22 mouse cellular contexts compared by ENCODE assay signal in genomic region chr2:35576675-35577074, GRCm38 (mm10). TPM values are rescaled to one million over a fixed set of nuclear protein-coding genes. Genes with fewer than 3 reads are reported as not detected.
A peak's percentile ranks its signal among the peaks of the same experiment; 100 is the strongest.
DNase-seq lines count a peak whose midpoint lies in the region; ATAC-seq and TF ChIP-seq lines count a peak whose summit lies in the region.
"Had no signal": no experiment of that assay in that cellular context is flagged by ENCODE, and none has a peak within 500 bp of the region (broad histone marks: within the 10 kb centered on the region; RNA-seq: fewer than 3 reads in every experiment).

No protein-coding gene starts in this region.

- no peak overlapping the region for H3K4me2 ChIP-seq in intestine, postnatal 0 days (replicated peaks; ENCODE audit: low read depth)
- no peak overlapping the region for H3K4me2 ChIP-seq in intestine, embryonic 16.5 days (ENCODE audit: low read depth, low read length)
- no peak overlapping the region for H3K4me2 ChIP-seq in lung, postnatal 0 days (replicated peaks; ENCODE audit: low read depth, low read length)
- H3K4me2 ChIP-seq: embryonic facial prominence, embryonic 12.5 days; forebrain, embryonic 13.5 days; forebrain, embryonic 15.5 days had no signal

- H3K27ac ChIP-seq in intestine, postnatal 0 days (ENCODE audit: low read depth, low read length): no peak overlapping the region
- no peak overlapping the region for H3K27ac ChIP-seq in intestine, embryonic 16.5 days (ENCODE audit: low read length)
- no peak overlapping the region for H3K27ac ChIP-seq in lung, postnatal 0 days (ENCODE audit: low read length)
- H3K27ac ChIP-seq: embryonic facial prominence, embryonic 10.5 days; embryonic facial prominence, embryonic 12.5 days; forebrain, embryonic 13.5 days; forebrain, embryonic 15.5 days had no signal

- no peak overlapping the region for H3K9ac ChIP-seq in intestine, postnatal 0 days (ENCODE audit: low read depth, low read length)
- H3K9ac ChIP-seq in intestine, embryonic 16.5 days (ENCODE audit: low read depth, low read length): no peak overlapping the region
- no peak overlapping the region for H3K9ac ChIP-seq in lung, postnatal 0 days (replicated peaks; ENCODE audit: low read depth)
- H3K9ac ChIP-seq: embryonic facial prominence, embryonic 12.5 days; forebrain, embryonic 13.5 days; forebrain, embryonic 15.5 days had no signal

- peak; percentile 30; the same call in 1 of the 2 replicates for TF ChIP-seq CTCF in intestine, postnatal 0 days (IDR thresholded peaks at IDR 0.05; ENCODE audit: low read depth)
- TF ChIP-seq CTCF in lung, adult 2 months (IDR thresholded peaks at IDR 0.05; ENCODE audit: insufficient read depth, low read length): peak; percentile 9; the same call in 1 of the 2 replicates
- peak; percentile 42; the same call in 1 of the 2 replicates for TF ChIP-seq CTCF in lung, postnatal 0 days (IDR thresholded peaks at IDR 0.05)

- no peak for TF ChIP-seq EP300 in lung, postnatal 0 days (IDR thresholded peaks at IDR 0.05)

- ATAC-seq in intestine, postnatal 0 days: no peak
- no peak for ATAC-seq in intestine, embryonic 16.5 days
- ATAC-seq in lung, postnatal 0 days: no peak
- ATAC-seq: activated CD4-positive, CD25-positive, alpha-beta regulatory T cell, adult 4 months; forebrain, embryonic 13.5 days; forebrain, embryonic 15.5 days; Patski had no signal

- H3K27me3 ChIP-seq in intestine, postnatal 0 days (replicated peaks; ENCODE audit: control insufficient read depth, insufficient read depth, low read length): no peaks in the 10 kb centered on the region; the same call in 1 of the 2 replicates
- no peaks in the 10 kb centered on the region for H3K27me3 ChIP-seq in intestine, embryonic 16.5 days (replicated peaks; ENCODE audit: control insufficient read depth, insufficient read depth, low read length)
- no peaks in the 10 kb centered on the region; the same call in 1 of the 2 replicates for H3K27me3 ChIP-seq in lung, postnatal 0 days (replicated peaks; ENCODE audit: insufficient read depth, low read length)
- H3K27me3 ChIP-seq: Patski had no signal

- H3K4me3 ChIP-seq in intestine, postnatal 0 days (ENCODE audit: low read depth, low read length): no peak overlapping the region
- H3K4me3 ChIP-seq in intestine, embryonic 16.5 days (ENCODE audit: low read length): no peak overlapping the region
- no peak overlapping the region for H3K4me3 ChIP-seq in lung, adult 2 months (replicated peaks; ENCODE audit: extremely low read depth, low read depth, low read length)
- H3K4me3 ChIP-seq in lung, postnatal 0 days (ENCODE audit: low read depth, low read length): no peak overlapping the region
- H3K4me3 ChIP-seq: embryonic facial prominence, embryonic 10.5 days; embryonic facial prominence, embryonic 12.5 days; forebrain, embryonic 13.5 days; forebrain, embryonic 15.5 days had no signal

- no peak for TF ChIP-seq POLR2A in lung, adult 2 months (IDR thresholded peaks at IDR 0.05; ENCODE audit: borderline replicate concordance, extremely low read depth, low read depth, low read length)

- DNase-seq in lung, adult 2 months: no peak
- no peak for DNase-seq in lung, postnatal 36 days
- DNase-seq in lung, postnatal 0 days (ENCODE audit: low spot score): no peak
- no peak for DNase-seq in lung, adult 18-20 months
- DNase-seq in gastrocnemius, adult 18-20 months (ENCODE audit: low spot score): no peak
- DNase-seq: adrenal gland, adult 8-10 months; adrenal gland, postnatal 14 days; adrenal gland, postnatal 36 days; cerebellum, adult 11-12 months; cerebellum, adult 2 months; cerebellum, adult 9-10 months; cerebellum, postnatal 10 days; cerebellum, postnatal 25 days had no signal

- H3K4me1 ChIP-seq in intestine, postnatal 0 days (replicated peaks; ENCODE audit: control insufficient read depth, insufficient read depth, low read length): peaks cover 5% of the 10 kb centered on the region; the same call in 1 of the 2 replicates
- H3K4me1 ChIP-seq in intestine, embryonic 16.5 days (ENCODE audit: control insufficient read depth, insufficient read depth, low read length): 0 out of 2 replicates have a peak, but pooled peaks cover 3% of the 10 kb centered on the region
- H3K4me1 ChIP-seq in lung, adult 2 months (ENCODE audit: control insufficient read depth, insufficient read depth, low read length): no peaks in the 10 kb centered on the region
- H3K4me1 ChIP-seq in lung, postnatal 0 days (ENCODE audit: insufficient read depth, low read depth, low read length): no peaks in the 10 kb centered on the region

- H3K36me3 ChIP-seq in intestine, postnatal 0 days (ENCODE audit: control insufficient read depth, insufficient read depth): no peaks in the 10 kb centered on the region
- H3K36me3 ChIP-seq in intestine, embryonic 16.5 days (ENCODE audit: control insufficient read depth, insufficient read depth, low read length): no peaks in the 10 kb centered on the region
- no peaks in the 10 kb centered on the region for H3K36me3 ChIP-seq in lung, postnatal 0 days (ENCODE audit: insufficient read depth, low read length)
- H3K36me3 ChIP-seq: embryonic facial prominence, embryonic 10.5 days; embryonic facial prominence, embryonic 12.5 days; forebrain, embryonic 15.5 days; G1E had no signal

- WGBS in intestine, postnatal 0 days: 91% methylated on average over 3 of the region's 3 CpGs
- 86% methylated on average over 3 of the region's 3 CpGs for WGBS in intestine, embryonic 16.5 days
- WGBS in lung, adult 2 months: 86% methylated on average over 3 of the region's 3 CpGs
- 78% methylated on average over 3 of the region's 3 CpGs for WGBS in lung, postnatal 0 days

- no peaks in the 10 kb centered on the region for H3K9me3 ChIP-seq in intestine, postnatal 0 days (ENCODE audit: control insufficient read depth)
- H3K9me3 ChIP-seq in intestine, embryonic 16.5 days (ENCODE audit: control insufficient read depth, low read length): no peaks in the 10 kb centered on the region
- H3K9me3 ChIP-seq in lung, postnatal 0 days (ENCODE audit: low read length): no peaks in the 10 kb centered on the region
- H3K9me3 ChIP-seq: embryonic facial prominence, embryonic 10.5 days; embryonic facial prominence, embryonic 12.5 days; forebrain, embryonic 13.5 days; forebrain, embryonic 15.5 days; G1E had no signal

RNA-seq across cellular contexts. Expression of gene Dab2ip, which starts 18.6 kb away (rescaled TPM):
- 41.3 and 48.5 TPM in 2 replicates for polyA plus RNA-seq in intestine, postnatal 0 days (2015; fragmentation: Nextera tagmentation; extraction: Ambion mirVana)
- polyA plus RNA-seq in intestine, embryonic 16.5 days (2015; fragmentation: Nextera tagmentation; extraction: Ambion mirVana): 27.0 and 28.7 TPM in 2 replicates
- polyA plus RNA-seq in lung, adult 2 months (2012; rRNA removed): 113 and 132 TPM in 2 replicates
- 75.8 and 83.4 TPM in 2 replicates for polyA plus RNA-seq in lung, postnatal 0 days (2015; fragmentation: Nextera tagmentation; extraction: Ambion mirVana)
- 10 to 100 TPM; 41.7 to 46.3 TPM for total RNA-seq in gastrocnemius, adult 18-20 months (2021)
